Comparison of ENCODE assay signal across 8 mouse cellular contexts in genomic region chr1:74816612-74817199, GRCm38 (mm10). TPM values are rescaled to one million over a fixed set of nuclear protein-coding genes. Genes with fewer than 3 reads are reported as not detected.
DNase-seq lines count a peak whose midpoint lies in the region; ATAC-seq and TF ChIP-seq lines count a peak whose summit lies in the region.

No protein-coding gene starts in this region.

- no peaks in the 10 kb centered on the region for H3K36me3 ChIP-seq in forebrain, embryonic 15.5 days
- no peaks in the 10 kb centered on the region for H3K36me3 ChIP-seq in liver, postnatal 0 days (replicated peaks; ENCODE audit: insufficient read depth, low read length)
- H3K36me3 ChIP-seq in neural tube, embryonic 13.5 days, result no peaks in the 10 kb centered on the region

- TF ChIP-seq CTCF in liver, postnatal 0 days (IDR thresholded peaks at IDR 0.05; ENCODE audit: low read depth), result no peak

- peak; percentile 84 for ATAC-seq in forebrain, embryonic 15.5 days (replicated peaks)
- ATAC-seq in liver, postnatal 0 days, result peak; percentile 93
- ATAC-seq in neural tube, embryonic 13.5 days (ENCODE audit: low read depth), result peak; percentile 80

- intact Hi-C loops in heart, postnatal 25 days (cut with DNase I), result no loop called here

- H3K4me3 ChIP-seq in forebrain, embryonic 15.5 days, result peak overlapping the region; percentile 75
- peak overlapping the region; percentile 72 for H3K4me3 ChIP-seq in liver, postnatal 0 days (ENCODE audit: low read depth, low read length)
- H3K4me3 ChIP-seq in neural tube, embryonic 13.5 days, result peak overlapping the region; percentile 61

- WGBS in forebrain, embryonic 15.5 days, result 4% methylated on average over 38 of the region's 38 CpGs
- 7% methylated on average over 38 of the region's 38 CpGs for WGBS in liver, postnatal 0 days (ENCODE audit: insufficient replicate concordance)
- WGBS in neural tube, embryonic 13.5 days, result 6% methylated on average over 38 of the region's 38 CpGs

- H3K9ac ChIP-seq in forebrain, embryonic 15.5 days (replicated peaks), result peak overlapping the region; percentile 88
- H3K9ac ChIP-seq in liver, postnatal 0 days (replicated peaks), result peak overlapping the region; percentile 83
- peak overlapping the region; percentile 83 for H3K9ac ChIP-seq in neural tube, embryonic 13.5 days

- no peak for TF ChIP-seq EP300 in liver, postnatal 0 days (IDR thresholded peaks at IDR 0.05; ENCODE audit: low read depth)

- H3K4me1 ChIP-seq in forebrain, embryonic 15.5 days, result peaks cover 9% of the 10 kb centered on the region; the same call in 1 of the 2 replicates
- no peaks in the 10 kb centered on the region for H3K4me1 ChIP-seq in liver, postnatal 0 days (ENCODE audit: insufficient read depth)
- peaks cover 18% of the 10 kb centered on the region for H3K4me1 ChIP-seq in neural tube, embryonic 13.5 days (replicated peaks)

- H3K4me2 ChIP-seq in forebrain, embryonic 15.5 days (replicated peaks), result peak overlapping the region; percentile 58
- peak overlapping the region; percentile 75 for H3K4me2 ChIP-seq in liver, postnatal 0 days (ENCODE audit: low read depth, low read length)
- peak overlapping the region; percentile 58 for H3K4me2 ChIP-seq in neural tube, embryonic 13.5 days

- H3K27me3 ChIP-seq in forebrain, embryonic 15.5 days, result peaks cover 5% of the 10 kb centered on the region; the same call in 1 of the 2 replicates
- 0 out of 2 replicates have a peak, but pooled peaks cover 3% of the 10 kb centered on the region for H3K27me3 ChIP-seq in liver, postnatal 0 days (ENCODE audit: insufficient read depth, low read length)
- peaks cover 8% of the 10 kb centered on the region; the same call in 1 of the 2 replicates for H3K27me3 ChIP-seq in neural tube, embryonic 13.5 days

- H3K27ac ChIP-seq in forebrain, embryonic 15.5 days (replicated peaks), result peak overlapping the region; percentile 91
- H3K27ac ChIP-seq in liver, postnatal 0 days (ENCODE audit: low read depth), result peak overlapping the region; percentile 85
- peak overlapping the region; percentile 92 for H3K27ac ChIP-seq in neural tube, embryonic 13.5 days (replicated peaks)

- peak; percentile 97 for DNase-seq in ES-CJ7 (ENCODE audit: low read depth, low spot score)
- peak; percentile 93 for DNase-seq in cerebellum, adult 11-12 months
- DNase-seq in heart, postnatal 25 days (ENCODE audit: low spot score), result peak; percentile 84
- peak; percentile 90 for DNase-seq in layer of hippocampus, adult 11-12 months (ENCODE audit: low spot score)
- DNase-seq in liver, postnatal 0 days, result peak; percentile 89
- peak; percentile 89 for DNase-seq in telencephalon, adult 2 months (ENCODE audit: low read depth, low spot score)

- no peaks in the 10 kb centered on the region for H3K9me3 ChIP-seq in forebrain, embryonic 15.5 days
- no peaks in the 10 kb centered on the region for H3K9me3 ChIP-seq in liver, postnatal 0 days (ENCODE audit: low read length)
- no peaks in the 10 kb centered on the region for H3K9me3 ChIP-seq in neural tube, embryonic 13.5 days

RNA-seq across cellular contexts. Expression of gene Wnt10a, which starts 25.4 kb away (rescaled TPM):
- 0.50 and 0.80 TPM in 2 replicates for polyA plus RNA-seq in forebrain, embryonic 15.5 days (2015; fragmentation: Nextera tagmentation; extraction: Ambion mirVana)
- total RNA-seq in heart, postnatal 25 days (2021), result not detected
- 0.09 and 0.18 TPM in 2 replicates for polyA plus RNA-seq in liver, postnatal 0 days (2015; fragmentation: Nextera tagmentation; extraction: Ambion mirVana)
- polyA plus RNA-seq in neural tube, embryonic 13.5 days (2015; fragmentation: Nextera tagmentation; extraction: Ambion mirVana), result 0.13 and 0.15 TPM in 2 replicates

RNA-seq across cellular contexts. Expression of gene Cdk5r2, which starts 38.0 kb away (rescaled TPM):
- 2.1 and 2.4 TPM in 2 replicates for polyA plus RNA-seq in forebrain, embryonic 15.5 days (2015; fragmentation: Nextera tagmentation; extraction: Ambion mirVana)
- total RNA-seq in heart, postnatal 25 days (2021), result not detected
- not detected in 2 replicates for polyA plus RNA-seq in liver, postnatal 0 days (2015; fragmentation: Nextera tagmentation; extraction: Ambion mirVana)
- polyA plus RNA-seq in neural tube, embryonic 13.5 days (2015; fragmentation: Nextera tagmentation; extraction: Ambion mirVana), result 7.8 and 9.0 TPM in 2 replicates

RNA-seq across cellular contexts. Expression of gene Wnt6, which starts 45.0 kb away (rescaled TPM):
- polyA plus RNA-seq in forebrain, embryonic 15.5 days (2015; fragmentation: Nextera tagmentation; extraction: Ambion mirVana), result 2.2 and 2.3 TPM in 2 replicates
- under 1 TPM in 1 of 2 experiments, not detected in 1; 0.20 TPM for total RNA-seq in heart, postnatal 25 days (2021)
- 0.07 and 0.12 TPM in 2 replicates for polyA plus RNA-seq in liver, postnatal 0 days (2015; fragmentation: Nextera tagmentation; extraction: Ambion mirVana)
- 8.9 and 10.0 TPM in 2 replicates for polyA plus RNA-seq in neural tube, embryonic 13.5 days (2015; fragmentation: Nextera tagmentation; extraction: Ambion mirVana)

Comparison
In these comparisons a context has a peak if more than half of its experiments do, and no peak if none do; other contexts are left out.
1. Peak in every context shown above with its lines: DNase-seq, ATAC-seq, H3K4me3 ChIP-seq and H3K27ac ChIP-seq.